14 mouse cellular contexts compared by ENCODE assay signal in the genomic region with DNA sequence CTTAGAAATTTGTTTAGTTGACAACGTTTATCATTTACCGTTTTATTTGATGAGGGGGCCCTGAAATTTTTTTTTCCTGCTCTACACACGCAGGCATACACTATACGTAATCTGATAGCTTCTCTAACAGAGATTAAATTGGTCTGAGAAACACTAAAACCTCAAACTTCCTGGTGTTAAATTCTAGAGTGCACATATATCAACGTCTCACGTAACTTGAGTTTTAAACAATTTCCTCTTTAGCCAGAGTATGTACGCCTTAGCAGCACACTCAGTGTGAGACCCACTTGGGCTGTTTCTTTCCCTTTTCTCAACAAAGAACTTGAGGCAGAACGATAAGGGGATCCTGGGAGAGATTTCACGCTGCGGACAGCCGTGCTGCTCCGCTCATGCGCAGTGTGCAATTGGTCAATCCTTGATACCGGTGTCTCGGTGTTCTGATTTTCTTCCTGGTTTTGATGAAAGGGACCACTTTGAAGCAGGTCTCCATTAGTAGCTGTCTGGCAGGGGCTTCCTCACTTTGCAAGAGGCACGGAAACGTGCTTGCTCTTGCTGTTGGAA. TPM values are rescaled to one million over a fixed set of nuclear protein-coding genes. Genes with fewer than 3 reads are reported as not detected.
DNase-seq lines count a peak whose midpoint lies in the region; ATAC-seq and TF ChIP-seq lines count a peak whose summit lies in the region.
"Had no signal": no experiment of that assay in that cellular context is flagged by ENCODE, and none has a peak within 500 bp of the region (broad histone marks: within the 10 kb centered on the region; RNA-seq: fewer than 3 reads in every experiment).

No protein-coding gene starts in this region.

- WGBS in heart, postnatal 0 days = 68% methylated on average over 17 of the region's 17 CpGs
- 61% methylated on average over 17 of the region's 17 CpGs for WGBS in heart, embryonic 12.5 days
- WGBS in midbrain, embryonic 14.5 days = 74% methylated on average over 17 of the region's 17 CpGs
- WGBS in midbrain, embryonic 11.5 days = 82% methylated on average over 17 of the region's 17 CpGs
- WGBS in intestine, embryonic 15.5 days = 40% methylated on average over 17 of the region's 17 CpGs
- 32% methylated on average over 17 of the region's 17 CpGs for WGBS in stomach, embryonic 15.5 days

- no peaks in the 10 kb centered on the region for H3K4me1 ChIP-seq in heart, postnatal 0 days (ENCODE audit: control insufficient read depth, insufficient read depth)
- H3K4me1 ChIP-seq in heart, embryonic 12.5 days (replicated peaks) = 0 out of 2 replicates have a peak, but pooled peaks cover 3% of the 10 kb centered on the region
- peaks cover 33% of the 10 kb centered on the region for H3K4me1 ChIP-seq in midbrain, embryonic 14.5 days (ENCODE audit: control insufficient read depth, insufficient read depth, low read length)
- H3K4me1 ChIP-seq in midbrain, embryonic 11.5 days (ENCODE audit: control insufficient read depth, insufficient read depth, low read length) = peaks cover 24% of the 10 kb centered on the region
- no peaks in the 10 kb centered on the region for H3K4me1 ChIP-seq in intestine, embryonic 15.5 days (replicated peaks)
- no peaks in the 10 kb centered on the region for H3K4me1 ChIP-seq in stomach, embryonic 15.5 days

- no peak overlapping the region for H3K27ac ChIP-seq in heart, postnatal 0 days (ENCODE audit: low read depth)
- no peak overlapping the region for H3K27ac ChIP-seq in heart, embryonic 12.5 days (ENCODE audit: poor library complexity, severe bottlenecking)
- H3K27ac ChIP-seq in midbrain, embryonic 14.5 days (replicated peaks; ENCODE audit: low read depth, low read length) = peak overlapping the region; percentile 43
- no peak overlapping the region for H3K27ac ChIP-seq in midbrain, embryonic 11.5 days (ENCODE audit: low read depth, low read length)
- H3K27ac ChIP-seq in intestine, embryonic 15.5 days = no peak overlapping the region
- H3K27ac ChIP-seq in stomach, embryonic 15.5 days = no peak overlapping the region

- H3K9me3 ChIP-seq in heart, postnatal 0 days (replicated peaks; ENCODE audit: control insufficient read depth, low read length) = no peaks in the 10 kb centered on the region
- H3K9me3 ChIP-seq in heart, embryonic 12.5 days (replicated peaks) = no peaks in the 10 kb centered on the region
- H3K9me3 ChIP-seq in midbrain, embryonic 14.5 days (ENCODE audit: control insufficient read depth, low read length) = no peaks in the 10 kb centered on the region
- H3K9me3 ChIP-seq in midbrain, embryonic 11.5 days (ENCODE audit: control insufficient read depth, low read length) = no peaks in the 10 kb centered on the region
- no peaks in the 10 kb centered on the region for H3K9me3 ChIP-seq in intestine, embryonic 15.5 days
- no peaks in the 10 kb centered on the region for H3K9me3 ChIP-seq in stomach, embryonic 15.5 days

- no peaks in the 10 kb centered on the region for H3K36me3 ChIP-seq in heart, postnatal 0 days (replicated peaks; ENCODE audit: control insufficient read depth, insufficient read depth, low read length)
- no peaks in the 10 kb centered on the region for H3K36me3 ChIP-seq in heart, embryonic 12.5 days
- H3K36me3 ChIP-seq in midbrain, embryonic 14.5 days (ENCODE audit: control insufficient read depth, insufficient read depth, low read length) = peaks cover 28% of the 10 kb centered on the region
- H3K36me3 ChIP-seq in midbrain, embryonic 11.5 days (ENCODE audit: control insufficient read depth, insufficient read depth, low read length) = no peaks in the 10 kb centered on the region
- H3K36me3 ChIP-seq in intestine, embryonic 15.5 days = no peaks in the 10 kb centered on the region
- H3K36me3 ChIP-seq in stomach, embryonic 15.5 days = no peaks in the 10 kb centered on the region

- DNase-seq in heart, postnatal 0 days (ENCODE audit: low spot score) = no peak
- DNase-seq in midbrain, embryonic 14.5 days = no peak
- DNase-seq in midbrain, embryonic 11.5 days (ENCODE audit: low spot score, missing footprints) = no peak
- DNase-seq in right cerebral cortex, postnatal 14 days = no peak
- no peak for DNase-seq in urinary bladder, postnatal 14 days (ENCODE audit: low spot score)
- DNase-seq: cerebellum, adult 9-10 months; forebrain, postnatal 0 days; right cerebral cortex, postnatal 25 days; thymus, postnatal 25 days had no signal

- no peak for ATAC-seq in heart, postnatal 0 days (ENCODE audit: insufficient read depth, low read depth)
- ATAC-seq in heart, embryonic 12.5 days (ENCODE audit: insufficient number of reproducible peaks, low FRiP score) = no peak
- ATAC-seq in midbrain, embryonic 14.5 days (ENCODE audit: low FRiP score, low TSS enrichment) = no peak
- ATAC-seq in midbrain, embryonic 11.5 days (ENCODE audit: low FRiP score) = no peak
- no peak for ATAC-seq in intestine, embryonic 15.5 days
- no peak for ATAC-seq in stomach, embryonic 15.5 days (ENCODE audit: insufficient read depth, low FRiP score, low read depth)
- ATAC-seq: forebrain, postnatal 0 days; hindbrain, embryonic 16.5 days had no signal

- H3K4me3 ChIP-seq in heart, postnatal 0 days (ENCODE audit: low read depth, low read length) = peak overlapping the region; percentile 16
- no peak overlapping the region for H3K4me3 ChIP-seq in heart, embryonic 12.5 days
- no peak overlapping the region for H3K4me3 ChIP-seq in midbrain, embryonic 14.5 days (replicated peaks; ENCODE audit: low read depth, low read length)
- no peak overlapping the region for H3K4me3 ChIP-seq in midbrain, embryonic 11.5 days (ENCODE audit: low read depth, low read length)
- H3K4me3 ChIP-seq in intestine, embryonic 15.5 days (replicated peaks) = peak overlapping the region; percentile 16
- peak overlapping the region; percentile 28 for H3K4me3 ChIP-seq in stomach, embryonic 15.5 days (replicated peaks)

- H3K9ac ChIP-seq in heart, postnatal 0 days (replicated peaks; ENCODE audit: low read depth, low read length) = no peak overlapping the region
- H3K9ac ChIP-seq in heart, embryonic 12.5 days = no peak overlapping the region
- H3K9ac ChIP-seq in midbrain, embryonic 14.5 days (replicated peaks; ENCODE audit: low read length) = no peak overlapping the region
- no peak overlapping the region for H3K9ac ChIP-seq in midbrain, embryonic 11.5 days (ENCODE audit: low read length)
- no peak overlapping the region for H3K9ac ChIP-seq in intestine, embryonic 15.5 days
- no peak overlapping the region for H3K9ac ChIP-seq in stomach, embryonic 15.5 days
- H3K9ac ChIP-seq: forebrain, postnatal 0 days had no signal

- no peaks in the 10 kb centered on the region for H3K27me3 ChIP-seq in heart, postnatal 0 days (ENCODE audit: control insufficient read depth, insufficient read depth, low read length)
- H3K27me3 ChIP-seq in heart, embryonic 12.5 days (replicated peaks) = no peaks in the 10 kb centered on the region
- no peaks in the 10 kb centered on the region for H3K27me3 ChIP-seq in midbrain, embryonic 14.5 days (ENCODE audit: control insufficient read depth, insufficient read depth, low read length)
- H3K27me3 ChIP-seq in midbrain, embryonic 11.5 days (ENCODE audit: control insufficient read depth, insufficient read depth, low read length) = no peaks in the 10 kb centered on the region
- H3K27me3 ChIP-seq in intestine, embryonic 15.5 days (replicated peaks) = no peaks in the 10 kb centered on the region
- H3K27me3 ChIP-seq in stomach, embryonic 15.5 days (replicated peaks) = no peaks in the 10 kb centered on the region

- H3K4me2 ChIP-seq in heart, postnatal 0 days (ENCODE audit: low read depth, low read length) = peak overlapping the region; percentile 30
- H3K4me2 ChIP-seq in heart, embryonic 12.5 days = no peak overlapping the region; the same call in 1 of the 2 replicates
- no peak overlapping the region for H3K4me2 ChIP-seq in midbrain, embryonic 14.5 days (ENCODE audit: low read length)
- H3K4me2 ChIP-seq in midbrain, embryonic 11.5 days = no peak overlapping the region
- H3K4me2 ChIP-seq in intestine, embryonic 15.5 days (replicated peaks) = peak overlapping the region; percentile 43
- H3K4me2 ChIP-seq in stomach, embryonic 15.5 days = peak overlapping the region; percentile 48

- TF ChIP-seq CTCF in heart, postnatal 0 days (IDR thresholded peaks at IDR 0.05; ENCODE audit: low read depth) = no peak

- TF ChIP-seq EP300 in heart, postnatal 0 days (IDR thresholded peaks at IDR 0.05; ENCODE audit: low read depth) = no peak

RNA-seq across cellular contexts. Expression of a gene that starts 45.5 kb away (rescaled TPM):
- not detected in 2 replicates for total RNA-seq in heart, postnatal 0 days (2014; rRNA removed; ENCODE audit: low replicate concordance)
- polyA plus RNA-seq in heart, postnatal 0 days (2015; fragmentation: Nextera tagmentation; extraction: Ambion mirVana) = not detected in 2 replicates
- not detected in 2 replicates for polyA plus RNA-seq in heart, embryonic 12.5 days (2016; fragmentation: Nextera tagmentation; extraction: Ambion mirVana)
- polyA plus RNA-seq in midbrain, embryonic 14.5 days (2014; fragmentation: Nextera tagmentation; extraction: Ambion mirVana) = not detected in 2 replicates
- not detected in 2 replicates for polyA plus RNA-seq in midbrain, embryonic 11.5 days (2014; fragmentation: Nextera tagmentation; extraction: Ambion mirVana)
- not detected in 2 replicates for polyA plus RNA-seq in intestine, embryonic 15.5 days (2015; fragmentation: Nextera tagmentation; extraction: Ambion mirVana)
- polyA plus RNA-seq in stomach, embryonic 15.5 days (2015; fragmentation: Nextera tagmentation; extraction: Ambion mirVana) = not detected in 2 replicates
- total RNA-seq: forebrain, postnatal 0 days; left cerebral cortex, postnatal 25 days had no signal
- polyA plus RNA-seq: forebrain, postnatal 0 days; hindbrain, embryonic 16.5 days had no signal

Comparison
In these comparisons a context has a peak if more than half of its experiments do, and no peak if none do; other contexts are left out.
1. H3K4me2 ChIP-seq: peak in heart, postnatal 0 days (single experiment), intestine, embryonic 15.5 days (single experiment) and stomach, embryonic 15.5 days (single experiment); none in heart, embryonic 12.5 days (single experiment), midbrain, embryonic 14.5 days (single experiment) and midbrain, embryonic 11.5 days (single experiment).
2. H3K4me3 ChIP-seq: peak in heart, postnatal 0 days (single experiment), intestine, embryonic 15.5 days (single experiment) and stomach, embryonic 15.5 days (single experiment); none in heart, embryonic 12.5 days (single experiment), midbrain, embryonic 14.5 days (single experiment) and midbrain, embryonic 11.5 days (single experiment).